Mouse (Mus musculus): ENCODE measurements around the gene Ibtk. TPM values are rescaled to one million over a fixed set of nuclear protein-coding genes. Genes with fewer than 3 reads are reported as not detected.

Ibtk gene
- total and polyA plus RNA-seq, 3 experiments = 5.1 to 40.0 (median 37.2) TPM

DNA sequence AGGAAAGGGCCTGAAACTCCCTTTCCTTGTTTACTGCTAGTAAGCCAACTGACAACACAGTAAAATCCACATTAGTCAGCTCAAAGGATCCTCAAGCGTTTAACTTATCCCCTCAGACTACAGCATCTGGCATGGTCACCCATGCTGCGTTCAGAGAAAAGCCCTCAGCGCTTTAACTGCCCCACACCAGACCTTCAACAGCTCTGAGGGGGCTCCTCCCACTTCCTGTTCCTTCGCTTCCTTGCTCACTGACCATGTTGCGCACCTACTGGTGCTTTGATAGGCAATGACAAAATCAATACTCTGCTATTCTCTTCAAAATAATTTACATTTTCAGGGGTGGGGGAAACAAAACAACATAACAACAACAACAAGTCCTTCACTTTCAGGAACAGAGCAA is 47.2 kb downstream of the Ibtk start:
- no peak for DNase-seq

DNA sequence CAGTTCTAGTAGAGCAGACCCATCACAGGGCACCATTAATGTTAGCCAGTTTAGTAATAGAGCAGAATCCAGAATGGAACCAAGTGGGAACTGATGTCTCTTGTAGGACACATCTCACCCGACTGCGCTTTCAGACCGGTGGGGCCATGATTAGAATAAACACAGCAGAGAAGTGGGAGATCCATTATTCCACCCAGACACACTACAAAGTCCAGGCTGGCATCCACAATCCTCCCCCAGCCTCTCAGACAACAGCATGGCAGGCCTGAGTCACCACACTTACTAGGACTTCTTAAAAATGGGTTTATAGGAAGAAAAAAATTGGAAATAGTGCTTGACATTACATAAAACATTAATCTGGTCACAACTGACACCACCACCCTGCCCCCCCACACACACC is 53.5 kb downstream of the Ibtk start:
- DNase-seq = no peak

DNA sequence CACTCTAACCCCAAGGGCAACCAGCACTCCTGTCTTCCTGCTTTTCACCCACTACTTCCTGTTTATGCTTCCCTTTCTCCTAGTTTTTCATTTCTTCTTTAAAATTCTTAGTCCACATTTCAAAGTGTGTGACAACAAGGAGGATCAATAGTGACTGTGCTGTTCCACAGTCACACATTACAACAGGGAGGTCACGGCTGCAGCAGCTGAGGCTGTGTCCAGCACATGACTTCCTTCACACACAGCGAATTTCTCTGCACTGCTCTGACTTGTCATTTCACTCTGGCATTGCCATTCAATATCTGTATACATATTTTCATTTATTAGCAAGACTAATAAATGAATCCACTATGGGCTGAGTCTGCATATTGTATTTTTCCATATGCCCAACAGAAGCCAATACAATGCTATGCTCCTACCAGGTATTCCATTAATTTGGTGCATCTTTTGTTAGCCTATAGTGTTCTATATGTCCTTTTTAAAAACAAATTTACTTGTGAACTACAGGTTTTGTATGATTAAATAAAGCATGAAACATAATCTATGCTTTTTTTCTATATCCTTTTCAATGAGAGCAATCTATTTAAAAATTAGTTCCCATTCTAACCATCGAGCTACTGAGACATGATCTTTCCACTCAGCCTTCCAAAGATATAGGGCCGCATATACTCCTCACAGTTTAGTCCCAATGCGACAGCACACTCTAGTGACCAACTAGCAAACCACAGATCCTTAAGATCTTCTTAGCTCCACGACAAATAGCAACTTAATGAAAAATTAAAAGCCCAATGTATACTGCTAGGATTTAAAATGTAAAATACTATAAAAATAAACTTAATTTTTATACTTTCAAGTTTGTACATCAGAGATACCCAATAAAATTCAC is 55.7 kb downstream of the Ibtk start:
- DNase-seq = no peak

DNA sequence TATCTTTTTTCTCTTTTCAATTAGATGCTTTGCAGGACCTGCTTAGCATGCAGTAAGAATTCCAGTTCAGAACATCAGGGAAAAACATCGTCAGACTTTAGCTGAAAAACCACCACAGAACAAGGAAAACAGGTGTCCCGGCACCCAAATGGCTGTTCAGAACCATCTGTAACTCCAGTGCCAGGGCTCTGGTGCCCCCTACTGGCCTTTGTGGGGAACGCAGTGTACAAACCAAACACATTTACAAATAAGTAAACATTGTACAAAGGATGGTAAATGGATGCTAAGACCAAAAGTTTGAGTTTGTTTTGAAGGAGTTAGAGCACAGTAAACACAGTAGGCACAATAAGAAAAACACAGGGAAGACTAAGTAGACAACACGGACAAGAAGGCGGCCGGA is 64.1 kb downstream of the Ibtk start:
- no peak for DNase-seq

DNA sequence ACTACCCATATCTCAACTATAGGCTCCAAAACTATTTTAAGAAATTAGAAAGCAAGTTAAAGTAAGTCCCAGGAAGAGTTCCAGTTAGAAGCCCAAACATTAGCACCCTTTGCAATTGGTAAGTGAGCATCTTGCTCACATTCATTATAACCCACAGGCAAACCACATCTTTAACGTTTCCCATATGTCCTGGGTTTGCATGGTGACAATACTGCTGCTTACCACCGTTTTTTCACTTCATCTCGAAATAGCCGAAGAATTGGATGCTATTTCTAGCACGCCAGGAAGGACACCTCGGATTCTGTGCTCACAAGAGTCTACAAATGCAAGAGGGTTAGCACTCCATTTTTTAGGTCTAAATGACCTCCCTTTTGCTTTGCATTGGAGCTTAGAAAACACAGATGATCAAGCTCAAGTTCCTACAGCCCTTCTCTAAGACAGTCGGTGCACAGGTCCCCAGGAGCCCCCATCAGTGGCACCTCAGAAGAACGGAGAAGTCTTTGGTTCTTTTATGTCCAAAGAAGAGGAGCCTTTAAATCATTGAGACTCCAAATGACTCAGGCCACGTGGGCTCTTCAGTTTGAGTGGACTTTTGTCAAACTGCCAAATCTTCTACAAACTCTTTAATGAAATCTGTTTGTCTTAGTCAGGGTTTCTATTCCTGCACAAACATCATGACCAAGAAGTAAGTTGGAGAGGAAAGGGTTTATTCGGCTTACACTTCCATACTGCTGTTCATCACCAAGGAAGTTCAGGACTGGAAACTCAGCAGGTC is 73.8 kb downstream of the Ibtk start:
- no peak for DNase-seq

DNA sequence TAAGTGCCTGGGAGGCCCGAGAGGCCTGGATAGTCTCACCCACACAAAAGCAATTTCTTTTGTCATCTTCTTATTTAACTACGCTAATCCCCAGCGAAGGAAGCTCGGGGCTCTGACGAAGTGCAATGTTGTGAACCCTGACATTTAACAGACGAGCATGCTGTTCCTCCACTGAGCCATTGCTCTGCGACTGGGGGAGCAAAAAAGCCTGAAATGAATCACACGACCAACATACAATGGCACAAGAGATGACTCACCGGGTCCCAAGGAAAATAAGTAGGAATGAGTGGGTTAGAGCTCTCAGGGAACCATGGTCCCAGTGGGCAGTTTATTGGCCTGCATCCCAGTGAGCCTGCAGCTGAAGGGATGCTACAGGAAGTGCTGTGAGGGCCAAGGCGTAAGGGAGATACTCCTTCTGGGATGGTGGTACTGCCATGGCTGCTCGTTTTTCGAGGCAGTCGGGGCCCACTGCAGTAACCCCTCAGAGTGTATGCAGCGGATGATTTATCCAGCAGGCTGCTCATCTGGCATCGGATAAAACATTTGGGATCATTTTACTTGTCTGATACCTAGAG is 75.1 kb downstream of the Ibtk start:
- DNase-seq = peak; percentile 68

DNA sequence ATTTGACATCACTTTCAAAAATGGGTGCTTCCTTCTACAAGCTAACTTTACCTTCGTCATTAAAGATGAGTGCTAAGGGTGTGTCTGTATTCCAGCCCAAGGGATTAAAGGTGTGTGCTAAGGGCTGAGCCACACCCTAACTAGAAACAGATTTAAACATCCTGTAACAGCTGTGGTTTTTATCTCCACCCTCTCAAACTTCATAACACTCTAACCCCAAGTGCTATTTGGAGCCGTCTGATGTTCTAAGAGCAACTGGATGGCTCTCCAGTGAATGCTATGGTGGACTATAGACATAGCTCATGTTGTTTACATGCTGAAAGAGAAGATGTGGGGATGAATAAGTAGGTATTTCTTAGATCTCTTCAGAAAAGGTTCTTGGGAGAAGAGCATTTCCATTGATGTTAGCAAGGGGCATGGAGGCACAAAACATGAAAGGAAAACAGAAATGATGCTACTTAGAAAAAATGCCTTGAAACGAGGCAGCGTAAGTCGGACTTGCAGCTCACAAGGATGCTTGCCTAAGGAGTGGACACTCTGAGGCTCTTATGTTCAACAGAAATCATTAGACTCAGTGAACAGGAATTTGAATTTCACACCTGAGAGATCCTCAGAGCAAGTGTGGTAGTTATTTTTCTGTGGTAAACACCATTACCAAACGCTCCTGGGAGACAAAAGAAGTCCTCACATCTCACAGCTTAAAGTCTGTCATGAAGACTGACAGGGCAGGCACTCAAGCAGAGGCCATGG is 77.4 kb downstream of the Ibtk start:
- no peak for DNase-seq

DNA sequence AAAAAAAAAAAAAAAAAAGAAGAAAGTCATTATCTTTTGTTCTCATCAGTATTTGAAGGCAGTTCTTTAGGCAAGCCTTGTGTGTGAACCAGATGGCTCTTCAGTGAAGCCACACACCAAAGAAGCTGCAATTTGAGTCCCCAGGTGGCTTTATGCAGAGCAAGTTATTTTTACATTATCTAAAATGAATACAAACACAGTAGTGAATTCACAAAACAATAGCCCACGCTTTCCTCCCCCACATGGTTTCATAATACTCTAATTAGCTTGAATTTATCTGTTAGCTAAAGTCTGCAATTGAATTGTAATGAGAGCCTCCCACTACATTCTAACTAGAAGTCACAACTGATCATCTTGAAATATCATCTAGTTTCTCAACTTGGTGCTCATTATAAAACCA is 84.8 kb downstream of the Ibtk start:
- DNase-seq = no peak

DNA sequence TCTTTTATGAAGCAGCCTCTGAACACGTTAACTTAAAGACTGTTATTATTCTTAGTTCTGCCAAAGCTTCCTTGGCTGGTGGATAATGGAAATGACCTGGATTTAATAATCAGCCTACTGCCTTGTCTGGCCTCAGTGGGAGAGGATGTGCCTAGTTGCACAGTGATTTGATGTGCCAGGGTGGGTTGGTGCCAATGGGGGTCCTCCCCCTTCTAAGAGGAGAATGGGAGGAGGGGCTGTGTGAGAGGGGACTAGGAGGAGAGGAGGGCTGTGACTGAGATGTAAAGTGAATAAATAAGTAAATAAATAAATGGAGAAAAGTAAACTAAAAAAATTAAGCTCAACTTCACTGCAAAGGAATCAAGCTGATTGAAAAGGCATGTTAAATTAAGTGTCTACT is 85.3 kb downstream of the Ibtk start:
- DNase-seq = no peak

DNA sequence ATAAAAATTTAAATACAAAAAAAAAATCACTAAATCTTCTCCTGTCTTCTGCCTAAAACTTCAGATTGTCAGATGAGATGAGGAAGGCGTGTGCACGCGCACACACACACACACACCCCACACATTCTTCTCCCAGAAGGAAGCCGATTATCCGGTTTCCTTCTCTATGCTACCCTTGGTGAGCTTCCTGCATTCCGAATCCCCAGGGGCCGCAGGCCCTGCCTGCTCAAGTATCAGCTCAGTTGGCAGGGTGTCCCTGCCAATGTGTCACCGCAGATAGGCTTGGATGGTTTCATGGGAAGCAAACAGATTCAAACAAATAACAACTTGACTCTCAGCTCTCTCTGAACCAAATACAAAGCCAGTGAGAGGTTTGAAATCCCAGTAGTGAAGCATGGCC is 86.0 kb downstream of the Ibtk start:
- no peak for DNase-seq

DNA sequence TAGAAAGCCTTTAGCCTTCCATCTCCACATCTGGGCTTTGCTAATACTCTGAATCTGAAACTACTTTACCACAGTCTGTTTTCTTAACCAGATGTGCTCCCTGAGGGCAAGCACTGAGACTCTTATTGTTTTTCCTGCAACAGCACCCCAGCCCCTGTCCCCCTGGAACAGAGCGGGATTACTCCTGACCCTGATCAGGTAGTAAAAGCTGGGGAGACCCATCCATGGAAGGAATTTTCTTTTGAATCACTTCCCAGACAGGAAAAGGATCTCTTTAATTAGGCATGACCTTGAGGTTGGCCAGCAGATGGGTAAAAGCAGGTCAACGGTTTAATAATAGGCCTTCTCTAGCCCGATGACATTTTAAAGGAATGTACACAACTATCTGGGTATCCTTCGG is 95.7 kb downstream of the Ibtk start:
- DNase-seq = no peak

DNA sequence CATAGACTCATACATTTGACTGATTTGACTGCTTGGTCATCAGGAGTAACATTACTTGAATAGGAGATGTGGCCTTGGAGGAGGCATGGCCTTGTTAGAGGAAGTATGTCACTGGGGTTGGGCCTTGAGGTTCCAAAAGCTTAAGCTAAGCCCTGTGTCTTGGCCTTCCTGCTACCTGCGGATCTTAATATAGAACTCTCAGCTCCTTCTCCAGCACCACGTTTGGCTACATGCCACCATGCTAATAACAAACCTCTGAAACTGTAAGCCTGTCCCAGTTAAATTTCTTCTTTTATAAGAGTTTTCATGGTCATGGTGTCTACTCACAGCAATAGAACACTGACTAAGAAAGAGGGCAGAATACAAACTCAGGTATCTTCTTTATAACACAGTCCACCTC is 110.9 kb downstream of the Ibtk start:
- no peak for DNase-seq

Other genes with a start within 250 kb of the Ibtk start
- 1 to 10 TPM; 1.0 to 1.7 TPM for gene Tpbg, start 93.0 kb upstream of the Ibtk start, total RNA-seq (2021)
- 1.9 and 2.4 TPM in 2 replicates for gene Tpbg, start 93.0 kb upstream of the Ibtk start, polyA plus RNA-seq (2012; rRNA removed)

All from adrenal gland, adult 2 months (tissue).